Mouse (Mus musculus): ENCODE data around the gene Gss. TPM values are rescaled to one million over a fixed set of nuclear protein-coding genes. Genes with fewer than 3 reads are reported as not detected.

Gss gene
- polyA plus RNA-seq (2015; fragmentation: Nextera tagmentation; extraction: Ambion mirVana): 12.0 and 14.2 TPM in 2 replicates

DNA sequence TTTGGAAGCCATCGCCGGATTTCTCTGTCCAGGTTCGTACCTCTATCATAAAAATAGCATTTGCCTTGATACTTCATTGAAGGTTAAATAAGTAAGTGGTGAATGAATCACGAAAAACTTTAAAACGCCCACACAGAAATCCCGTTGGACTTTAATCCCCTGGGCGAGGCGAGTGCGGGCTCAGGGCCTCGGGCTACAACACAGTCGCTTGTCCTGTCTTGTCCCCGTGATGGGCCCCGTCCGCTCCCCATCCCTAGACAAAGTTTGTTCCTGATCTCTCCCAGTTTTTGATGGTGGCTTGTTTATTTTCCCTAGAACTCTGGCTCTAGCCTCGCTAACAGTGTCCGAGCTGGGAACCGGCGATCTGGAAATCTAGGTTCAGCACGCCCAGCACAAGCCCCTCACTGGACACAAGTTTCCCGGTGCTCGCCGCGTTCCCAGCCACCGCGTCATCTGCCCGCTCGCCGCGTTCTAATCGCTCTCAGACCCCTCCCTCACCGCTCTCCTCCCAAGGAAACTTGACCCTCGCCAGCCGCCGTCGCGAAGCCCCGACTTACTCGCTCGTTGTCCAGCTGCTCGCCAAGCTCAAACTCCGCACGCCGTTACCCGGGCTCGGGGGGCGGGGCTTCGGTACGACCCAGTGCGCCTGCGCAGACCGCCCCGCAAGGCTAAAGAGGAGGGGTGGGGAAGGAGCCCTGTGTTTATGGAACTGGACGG, at the start of gene Gss:
TSS of gene Gss (minus strand) at position 674 of the 717 bp plus-strand sequence.

GRCm38 (mm10) chr2:155610978-155611377, 18.4 kb upstream of the Gss start, which contains the start of gene Myh7b:
Gene Myh7b, plus strand, starts transcription at chr2:155611212.

DNA sequence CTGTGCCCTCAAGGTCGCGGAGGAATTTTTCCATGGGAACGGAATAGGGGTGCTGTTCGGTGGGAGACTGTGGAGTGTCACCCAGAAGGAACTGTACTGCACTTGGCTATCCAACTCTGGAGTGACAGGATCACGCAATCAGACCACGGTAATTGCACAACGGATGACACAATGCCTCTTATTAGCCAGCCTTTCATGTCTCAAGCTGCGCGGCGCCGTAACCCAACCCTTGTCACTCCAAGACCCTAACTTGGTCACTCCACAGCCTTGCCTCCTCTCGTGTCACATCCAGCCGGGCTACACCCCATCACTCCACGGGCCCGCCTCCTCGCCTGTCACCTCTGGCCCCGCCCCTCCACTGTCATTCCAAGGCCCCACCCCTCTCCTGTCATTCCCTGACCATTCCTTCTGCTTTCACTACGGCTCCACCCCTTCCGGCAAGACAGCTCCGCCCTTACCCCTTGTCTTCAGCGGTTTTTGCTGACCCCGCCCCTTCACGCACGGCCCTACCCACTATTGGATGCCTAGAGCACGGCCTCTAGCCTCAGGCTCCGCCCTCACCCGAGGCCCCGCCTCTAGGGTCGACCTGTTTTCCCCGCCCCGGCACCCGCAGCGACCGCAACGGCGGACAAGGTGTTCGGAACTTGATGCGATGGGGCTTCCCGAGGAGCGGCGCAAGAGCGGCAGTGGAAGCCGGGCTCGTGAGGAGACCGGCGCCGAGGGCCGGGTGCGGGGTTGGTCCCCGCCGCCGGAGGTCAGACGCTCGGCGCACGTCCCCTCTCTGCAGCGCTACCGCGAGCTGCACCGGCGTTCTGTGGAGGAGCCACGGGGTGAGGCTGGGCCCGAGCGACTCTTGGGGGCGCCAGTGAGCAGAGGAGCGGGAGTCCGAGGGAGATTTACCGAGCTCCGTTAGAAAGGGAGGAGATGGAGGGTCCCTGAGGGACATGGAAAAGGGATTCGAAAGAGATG, 74.9 kb downstream of the Gss start, which contains the start of the genes Acss2 and Ggt7:
TSS of gene Acss2 (plus strand) at position 494 of the 969 bp plus-strand sequence.
TSS of gene Ggt7 (minus strand) at position 783 of the 969 bp plus-strand sequence.

MicroRNAs encoded within 50 kb of the gene (microRNA counts, 519-probe panel; counts per million panel counts)
- microRNA mmu-miR-499: 5,081 counts per million, percentile 87 among the panel's probes with 10 or more counts

Small RNAs within 50 kb of the gene (microRNA-seq; reads per million reads assigned to microRNA genes)
- 485 to 682 reads per million in 2 experiments for gene Mir499

Other genes starting within 250 kb of the Gss start
- gene Pigu, start 235.4 kb downstream of the Gss start, polyA plus RNA-seq (2015; fragmentation: Nextera tagmentation; extraction: Ambion mirVana): 36.8 and 37.1 TPM in 2 replicates
- gene Trp53inp2, start 211.8 kb downstream of the Gss start, polyA plus RNA-seq (2015; fragmentation: Nextera tagmentation; extraction: Ambion mirVana): 92.6 and 108 TPM in 2 replicates
- 10.4 and 11.1 TPM in 2 replicates for gene Ncoa6, start 118.9 kb downstream of the Gss start, polyA plus RNA-seq (2015; fragmentation: Nextera tagmentation; extraction: Ambion mirVana)
- gene Acss2, start 74.9 kb downstream of the Gss start, polyA plus RNA-seq (2015; fragmentation: Nextera tagmentation; extraction: Ambion mirVana): 31.1 and 40.7 TPM in 2 replicates
- 2.3 and 2.8 TPM in 2 replicates for gene Ggt7, start 74.6 kb downstream of the Gss start, polyA plus RNA-seq (2015; fragmentation: Nextera tagmentation; extraction: Ambion mirVana)
- 2.0 and 2.3 TPM in 2 replicates for gene Myh7b, start 18.4 kb upstream of the Gss start, polyA plus RNA-seq (2015; fragmentation: Nextera tagmentation; extraction: Ambion mirVana)
- 82.1 and 83.6 TPM in 2 replicates for gene Trpc4ap, start 99.6 kb upstream of the Gss start, polyA plus RNA-seq (2015; fragmentation: Nextera tagmentation; extraction: Ambion mirVana)
- gene Edem2, start 136.7 kb upstream of the Gss start, polyA plus RNA-seq (2015; fragmentation: Nextera tagmentation; extraction: Ambion mirVana): 13.3 and 14.7 TPM in 2 replicates
- gene Gm17581, start 143.1 kb upstream of the Gss start, polyA plus RNA-seq (2015; fragmentation: Nextera tagmentation; extraction: Ambion mirVana): not detected in 2 replicates
- 9.4 and 10.1 TPM in 2 replicates for gene Procr, start 158.3 kb upstream of the Gss start, polyA plus RNA-seq (2015; fragmentation: Nextera tagmentation; extraction: Ambion mirVana)
- gene Mmp24, start 182.5 kb upstream of the Gss start, polyA plus RNA-seq (2015; fragmentation: Nextera tagmentation; extraction: Ambion mirVana): not detected in 2 replicates
- 15.3 and 20.0 TPM in 2 replicates for gene BC029722, start 226.6 kb upstream of the Gss start, polyA plus RNA-seq (2015; fragmentation: Nextera tagmentation; extraction: Ambion mirVana)
- 107 and 121 TPM in 2 replicates for gene Eif6, start 234.1 kb upstream of the Gss start, polyA plus RNA-seq (2015; fragmentation: Nextera tagmentation; extraction: Ambion mirVana)
- gene Fam83c, start 242.0 kb upstream of the Gss start, polyA plus RNA-seq (2015; fragmentation: Nextera tagmentation; extraction: Ambion mirVana): 0.04 and 0.18 TPM in 2 replicates